Mouse (Mus musculus) limb, embryonic 15.5 days (tissue): ENCODE data around the gene Smad6. TPM values are rescaled to one million over a fixed set of nuclear protein-coding genes. Genes with fewer than 3 reads are reported as not detected.

Experiments
- ATAC-seq: fragments of 200-750 bp; cut with Nextera tagmentation; 2 replicates; pipeline ENCODE4 v1.8.0; 2017; ENCODE audit warnings: low read depth, moderate TSS enrichment; ENCODE audit not compliant: insufficient number of reproducible peaks, low FRiP score, low TSS enrichment
- H3K27ac ChIP-seq: fragments of 300-500 bp; sonication (generic); 2 replicates; pipeline ENCODE4 v1.5.1; 2015; ENCODE audit warnings: moderate library complexity, mild to moderate bottlenecking, inconsistent platforms
- H3K27me3 ChIP-seq: fragments of 300-500 bp; sonication (generic); 2 replicates; pipeline ENCODE4 v1.6.1; 2015; ENCODE audit warnings: inconsistent platforms
- H3K36me3 ChIP-seq: fragments of 300-500 bp; sonication (generic); 2 replicates; pipeline ENCODE4 v1.6.1; 2015; ENCODE audit warnings: inconsistent platforms
- H3K4me1 ChIP-seq: fragments of 300-500 bp; sonication (generic); 2 replicates; pipeline ENCODE4 v1.6.1; 2015; ENCODE audit warnings: inconsistent platforms
- H3K4me2 ChIP-seq: fragments of 300-500 bp; sonication (generic); 2 replicates; pipeline ENCODE4 v1.6.1; 2015; ENCODE audit warnings: mild to moderate bottlenecking, inconsistent platforms
- H3K4me3 ChIP-seq: fragments of 300-500 bp; sonication (generic); 2 replicates; pipeline ENCODE4 v1.5.1; 2015; ENCODE audit warnings: mild to moderate bottlenecking, inconsistent platforms
- H3K9ac ChIP-seq: fragments of 300-500 bp; sonication (generic); 2 replicates; pipeline ENCODE4 v1.6.1; 2015; ENCODE audit warnings: inconsistent platforms
- H3K9me3 ChIP-seq: fragments of 300-500 bp; sonication (generic); 2 replicates; pipeline ENCODE4 v1.6.1; 2016; ENCODE audit warnings: inconsistent platforms
- WGBS: fragments of 180-500 bp; shearing (Covaris S2); methylation state at CpG from one replicate; pipeline ENCODE4 v1.1.7; 2015; 5-methylcytosine and 5-hydroxymethylcytosine counted together
- polyA plus RNA-seq: library from polyadenylated mRNA; unstranded; fragments of >200 nt; fragmentation: Nextera tagmentation; extraction: Ambion mirVana; gene quantifications from 2 replicates; pipeline ENCODE4 v1.2.1, GENCODE M21; 2015

The Smad6 gene
- polyA plus RNA-seq, 1 experiment from 2014 or later = 9.4 TPM

DNA sequence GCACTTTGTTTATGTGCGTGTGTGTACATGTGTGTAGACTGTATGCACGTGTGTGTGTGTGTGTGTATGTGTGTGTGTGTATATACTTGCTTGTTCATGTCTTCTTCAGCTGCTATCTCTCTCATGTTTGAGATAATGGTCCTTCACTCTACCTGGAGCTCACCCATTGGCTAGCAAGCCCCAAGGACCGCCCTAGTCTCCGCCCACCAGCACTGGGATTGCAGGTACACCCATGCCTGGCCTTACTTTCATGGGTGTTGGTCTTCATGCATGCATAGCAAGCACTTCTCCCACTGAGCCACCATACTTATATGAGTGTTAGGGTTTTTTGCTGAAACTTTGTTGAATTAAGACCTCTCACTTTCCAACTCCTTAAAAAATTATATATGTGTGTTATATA is 40.5 kb downstream of the Smad6 start:
- peaks cover 83% of the 10 kb centered on the region for H3K4me1 ChIP-seq
- 76% methylated on average over 4 of the region's 4 CpGs for WGBS
- H3K4me3 ChIP-seq = no peak overlapping the region

DNA sequence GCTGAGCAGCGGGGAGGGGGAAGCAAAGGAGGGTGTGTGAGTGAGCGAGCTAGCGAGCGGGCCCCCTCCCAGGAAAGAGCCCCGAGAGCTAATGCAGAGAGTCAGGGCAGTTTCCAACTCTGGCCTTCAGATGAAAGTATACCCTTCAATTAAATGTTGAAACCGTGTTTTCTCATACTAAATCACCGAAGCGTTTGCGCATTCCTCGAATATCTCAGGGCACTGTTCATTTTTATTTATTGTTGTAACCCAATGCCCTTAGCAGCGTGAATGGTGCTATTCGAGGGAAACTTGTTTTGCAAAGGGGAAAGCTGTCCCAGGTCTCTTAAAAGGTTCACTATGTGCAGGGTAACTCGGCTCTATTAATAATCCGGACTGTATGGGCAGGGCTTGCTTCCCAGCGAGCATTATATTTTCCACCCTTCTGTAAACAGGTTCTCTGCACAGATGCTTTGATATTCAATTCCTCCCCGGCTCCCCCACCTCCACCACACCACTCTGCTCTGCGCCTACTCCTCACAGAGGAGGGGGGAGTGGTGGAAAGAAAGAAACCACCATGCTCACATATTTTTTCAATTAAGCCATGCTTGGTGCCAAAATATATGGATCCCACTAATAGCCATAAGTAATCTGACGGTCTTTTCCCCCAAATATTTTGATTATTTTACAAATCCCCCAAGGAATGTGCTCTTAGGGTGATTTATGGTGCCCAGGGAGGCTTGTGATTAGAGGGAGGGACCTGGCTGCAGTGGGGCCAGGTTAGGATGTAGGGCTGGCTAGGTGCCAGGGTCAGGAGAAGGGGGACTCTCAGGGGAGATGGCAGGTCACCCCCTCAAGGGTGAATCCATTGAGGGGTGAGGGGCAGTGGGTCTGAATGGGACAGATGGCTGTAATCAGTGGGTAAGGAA is 41.4 kb downstream of the Smad6 start:
- peak; percentile 74 for ATAC-seq
- Histone ChIP-seq H3K36me3 (peaks cover 5% of the 10 kb centered on the region; the same call in 1 of the 2 replicates), H3K9me3 (no peaks in the 10 kb centered on the region), H3K27me3 (no peaks in the 10 kb centered on the region), H3K4me2 (peak overlapping the region; percentile 28), H3K4me3 (no peak overlapping the region), H3K4me1 (peaks cover 91% of the 10 kb centered on the region), H3K27ac (peak overlapping the region; percentile 83), H3K9ac (no peak overlapping the region)
- WGBS = 4% methylated on average over 18 of the region's 18 CpGs

More for the DNA sequence above, 40.5 kb downstream of the Smad6 start:
- Histone ChIP-seq H3K27me3 (no peaks in the 10 kb centered on the region), H3K36me3 (peaks cover 5% of the 10 kb centered on the region; the same call in 1 of the 2 replicates), H3K27ac (peak overlapping the region; percentile 83), H3K4me2 (no peak overlapping the region), H3K9me3 (no peaks in the 10 kb centered on the region), H3K9ac (no peak overlapping the region)
- ATAC-seq = no peak

DNA sequence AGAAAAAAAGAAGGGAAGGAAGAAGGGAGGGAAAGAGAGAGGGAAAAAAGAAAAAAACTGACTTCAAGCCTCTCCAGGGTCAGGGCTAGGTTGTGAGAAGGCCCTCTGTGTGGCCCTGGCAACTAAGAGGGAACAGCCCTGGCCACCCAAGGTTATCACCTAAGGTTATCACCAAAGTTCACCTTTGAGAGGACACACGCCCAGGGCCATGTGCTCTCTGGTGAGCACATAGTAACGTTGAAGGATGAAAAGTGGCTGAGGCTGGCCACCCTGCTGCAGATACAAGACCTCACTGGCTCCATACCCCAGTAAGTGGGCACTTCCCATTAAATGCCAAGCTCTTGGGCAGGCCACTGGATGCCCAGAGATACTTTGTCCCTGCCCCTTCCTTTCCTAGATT is 42.6 kb downstream of the Smad6 start:
- Histone ChIP-seq H3K27me3 (no peaks in the 10 kb centered on the region), H3K4me3 (no peak overlapping the region), H3K4me2 (no peak overlapping the region), H3K4me1 (peaks cover 91% of the 10 kb centered on the region), H3K9ac (no peak overlapping the region), H3K36me3 (peaks cover 5% of the 10 kb centered on the region; the same call in 1 of the 2 replicates), H3K27ac (peak overlapping the region; percentile 83), H3K9me3 (no peaks in the 10 kb centered on the region)
- 66% methylated on average over 2 of the region's 2 CpGs for WGBS
- ATAC-seq = no peak

DNA sequence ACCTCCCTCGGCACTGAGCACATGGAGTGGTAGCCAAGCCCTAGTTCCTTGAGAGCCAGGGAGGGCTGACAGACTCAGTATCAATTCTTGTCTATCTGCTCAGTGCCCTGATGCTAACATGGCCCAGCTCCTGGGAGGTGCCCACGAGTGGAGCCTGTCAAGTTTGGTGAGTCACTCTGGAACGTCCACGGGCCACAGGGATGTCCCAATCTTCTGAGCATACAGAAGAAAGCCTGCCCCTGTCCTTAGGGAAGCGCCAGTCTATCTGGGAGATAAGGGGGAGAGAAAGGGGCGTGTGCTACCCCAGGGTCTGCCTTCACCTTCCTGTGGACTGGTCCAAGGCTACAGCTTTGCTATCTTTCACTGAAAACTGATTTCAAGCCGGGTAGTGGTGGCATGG is 43.2 kb downstream of the Smad6 start:
- Histone ChIP-seq H3K4me3 (no peak overlapping the region), H3K4me2 (no peak overlapping the region), H3K27me3 (no peaks in the 10 kb centered on the region), H3K4me1 (peaks cover 92% of the 10 kb centered on the region), H3K9me3 (no peaks in the 10 kb centered on the region), H3K27ac (no peak overlapping the region), H3K36me3 (peaks cover 5% of the 10 kb centered on the region; the same call in 1 of the 2 replicates), H3K9ac (no peak overlapping the region)
- 65% methylated on average over 7 of the region's 7 CpGs for WGBS
- no peak for ATAC-seq

DNA sequence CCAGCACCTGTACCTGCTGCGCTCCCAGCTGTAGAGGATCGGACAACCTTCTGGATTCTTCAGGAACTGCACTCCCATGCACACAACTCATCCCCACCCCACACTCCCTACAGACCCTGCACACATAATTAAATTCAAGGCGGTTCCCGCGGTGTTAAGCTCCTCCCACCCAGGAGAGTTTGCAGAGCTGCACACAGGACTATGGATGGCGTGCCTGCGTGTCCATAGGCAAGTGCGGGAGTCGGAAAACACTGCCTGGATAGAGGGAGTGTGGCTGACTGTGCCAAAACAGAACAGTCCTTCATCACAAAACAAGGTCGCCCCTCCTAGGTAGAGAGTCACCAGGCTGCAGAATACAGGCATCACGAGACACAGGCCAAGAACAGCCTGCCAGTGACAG is 45.9 kb downstream of the Smad6 start:
- 32% methylated on average over 11 of the region's 11 CpGs for WGBS
- H3K4me1 ChIP-seq = peaks cover 94% of the 10 kb centered on the region
- H3K9ac ChIP-seq = no peak overlapping the region
- no peaks in the 10 kb centered on the region for H3K9me3 ChIP-seq
- no peak overlapping the region for H3K4me2 ChIP-seq
- H3K36me3 ChIP-seq = no peaks in the 10 kb centered on the region
- no peaks in the 10 kb centered on the region for H3K27me3 ChIP-seq
- no peak overlapping the region for H3K4me3 ChIP-seq
- no peak for ATAC-seq
- peak overlapping the region; percentile 54; the same call in 1 of the 2 replicates for H3K27ac ChIP-seq

DNA sequence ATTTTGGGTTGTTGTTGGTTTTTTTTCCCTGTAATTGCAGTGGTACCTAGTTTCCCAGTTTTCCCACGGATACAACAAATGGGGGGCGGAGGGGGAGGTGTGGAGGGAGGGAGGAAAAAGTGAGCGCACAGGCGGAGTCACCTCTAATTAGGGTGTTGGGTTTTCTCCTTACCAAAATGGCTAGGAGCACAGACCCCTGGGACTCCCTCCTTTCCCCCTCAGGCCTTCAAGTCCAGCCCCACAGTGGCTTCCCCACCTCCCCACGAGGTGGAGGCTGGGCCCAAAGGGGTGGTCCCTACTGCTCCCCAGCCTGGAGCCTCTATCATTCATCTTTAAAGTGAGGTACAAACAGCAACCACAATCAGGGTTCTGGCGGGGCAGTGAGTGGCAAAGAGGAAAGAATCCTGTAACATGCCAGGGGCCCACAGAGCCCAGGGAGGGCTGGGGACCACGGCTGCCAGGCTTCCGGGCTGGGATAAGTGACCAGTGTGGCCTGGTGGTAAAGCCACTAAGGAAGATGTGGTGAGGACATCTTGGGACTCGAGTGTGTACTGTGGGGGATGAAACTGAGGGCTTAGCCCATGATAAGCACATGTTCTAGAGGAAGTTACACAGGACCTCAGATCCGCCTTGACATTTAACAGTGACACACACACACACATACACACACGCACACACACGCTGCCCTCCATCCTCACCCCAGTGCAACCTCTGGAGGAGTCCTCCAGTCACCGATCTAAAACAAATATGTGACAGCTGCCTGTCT is 47.4 kb downstream of the Smad6 start:
- no peaks in the 10 kb centered on the region for H3K27me3 ChIP-seq
- peaks cover 94% of the 10 kb centered on the region for H3K4me1 ChIP-seq
- H3K4me3 ChIP-seq = no peak overlapping the region
- 30% methylated on average over 13 of the region's 13 CpGs for WGBS
- no peaks in the 10 kb centered on the region for H3K9me3 ChIP-seq
- no peaks in the 10 kb centered on the region for H3K36me3 ChIP-seq
- peak overlapping the region; percentile 91 for H3K27ac ChIP-seq
- ATAC-seq = no peak
- H3K9ac ChIP-seq = no peak overlapping the region
- peak overlapping the region; percentile 21; the same call in 1 of the 2 replicates for H3K4me2 ChIP-seq

DNA sequence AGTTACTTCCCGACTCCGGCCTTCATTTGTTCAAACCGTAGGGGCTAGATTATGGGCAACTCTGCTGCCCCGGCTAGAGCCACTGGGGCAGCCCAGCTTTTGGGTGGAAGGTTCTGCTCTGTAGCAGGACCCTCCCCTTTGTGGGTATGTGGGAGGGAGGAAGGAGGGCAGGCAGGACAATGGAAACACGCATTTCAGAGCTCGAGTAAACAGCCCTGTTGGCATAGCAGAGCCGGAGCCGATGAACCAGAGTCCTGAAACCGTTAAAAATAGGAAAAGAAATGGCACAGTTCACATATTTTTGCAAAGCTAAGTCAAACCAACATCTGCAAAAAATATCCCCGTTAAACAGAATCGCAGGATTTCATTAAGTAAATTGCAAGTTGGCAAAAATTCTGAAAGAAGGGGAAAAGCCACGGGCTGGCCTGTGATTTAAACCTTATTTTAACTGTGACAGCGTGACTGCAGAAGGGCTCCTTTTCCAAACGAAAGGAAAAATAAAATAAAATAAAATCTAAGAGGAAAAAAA is 48.1 kb downstream of the Smad6 start:
- Histone ChIP-seq H3K4me1 (peaks cover 95% of the 10 kb centered on the region), H3K27ac (peak overlapping the region; percentile 91), H3K36me3 (no peaks in the 10 kb centered on the region), H3K4me2 (peak overlapping the region; percentile 21; the same call in 1 of the 2 replicates), H3K9ac (no peak overlapping the region), H3K9me3 (no peaks in the 10 kb centered on the region), H3K27me3 (no peaks in the 10 kb centered on the region), H3K4me3 (no peak overlapping the region)
- no peak for ATAC-seq
- 14% methylated on average over 14 of the region's 14 CpGs for WGBS

DNA sequence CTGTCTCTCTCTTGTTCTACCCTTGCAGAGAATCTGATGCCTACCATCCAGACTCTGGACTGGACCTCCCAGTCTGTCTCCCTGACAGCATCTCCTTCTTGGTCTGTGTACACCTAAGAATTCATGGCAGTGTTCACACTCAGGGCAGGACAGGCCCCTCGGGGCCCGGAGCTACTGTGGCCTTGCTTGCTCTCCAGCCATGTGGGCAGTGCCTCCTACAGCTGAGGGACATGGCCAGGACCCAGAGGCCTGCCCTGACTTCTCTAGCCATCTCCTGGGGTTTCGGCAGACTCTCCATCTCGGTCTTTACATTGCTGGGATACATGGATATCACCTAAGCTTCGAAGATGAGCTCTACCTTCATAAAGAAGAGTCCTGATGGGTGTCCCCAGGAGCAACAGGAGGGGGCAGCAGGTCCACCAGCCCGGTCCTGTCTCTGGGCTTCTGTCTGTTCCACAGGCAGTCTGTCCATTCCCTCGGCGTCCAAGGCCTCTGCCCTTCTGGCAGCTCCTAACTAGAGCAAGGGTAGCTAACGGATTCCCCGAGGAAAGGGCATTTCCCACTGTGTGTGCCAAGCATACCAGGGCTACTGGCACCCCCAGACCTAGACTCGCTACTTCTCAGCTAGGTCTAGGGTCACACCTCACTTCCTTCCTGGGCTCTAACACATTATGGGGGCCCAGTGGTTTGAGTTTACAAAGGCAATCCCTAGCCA is 49.1 kb downstream of the Smad6 start:
- H3K27me3 ChIP-seq = no peaks in the 10 kb centered on the region
- ATAC-seq = no peak
- H3K4me2 ChIP-seq = no peak overlapping the region
- no peaks in the 10 kb centered on the region for H3K9me3 ChIP-seq
- no peak overlapping the region for H3K4me3 ChIP-seq
- WGBS = 91% methylated on average over 11 of the region's 11 CpGs
- peaks cover 95% of the 10 kb centered on the region for H3K4me1 ChIP-seq
- no peaks in the 10 kb centered on the region for H3K36me3 ChIP-seq
- no peak overlapping the region for H3K9ac ChIP-seq
- H3K27ac ChIP-seq = peak overlapping the region; percentile 91

DNA sequence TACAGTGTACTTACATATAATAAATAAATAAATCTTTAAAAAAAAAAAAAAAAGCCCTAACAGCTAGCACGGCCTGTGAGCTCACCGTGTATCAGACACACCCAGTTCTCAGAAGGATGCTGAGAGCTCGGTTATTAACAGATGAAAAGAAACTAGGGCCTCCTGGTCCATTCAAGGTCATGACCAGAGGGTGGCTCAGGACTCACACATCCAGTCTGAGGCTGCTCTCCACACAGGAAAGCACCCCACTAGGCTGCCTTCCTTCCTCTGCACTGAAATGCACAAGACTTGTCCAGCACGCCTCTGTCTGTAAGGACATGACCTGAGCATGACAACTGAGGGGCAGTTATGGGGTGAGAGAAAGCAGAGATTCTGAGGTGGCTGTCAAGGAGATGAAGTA is 50.3 kb downstream of the Smad6 start:
- Histone ChIP-seq H3K4me1 (peaks cover 93% of the 10 kb centered on the region), H3K9ac (no peak overlapping the region), H3K36me3 (no peaks in the 10 kb centered on the region), H3K27ac (no peak overlapping the region), H3K4me2 (no peak overlapping the region), H3K9me3 (no peaks in the 10 kb centered on the region), H3K4me3 (no peak overlapping the region), H3K27me3 (no peaks in the 10 kb centered on the region)
- no peak for ATAC-seq
- WGBS = 53% methylated on average over 4 of the region's 4 CpGs

DNA sequence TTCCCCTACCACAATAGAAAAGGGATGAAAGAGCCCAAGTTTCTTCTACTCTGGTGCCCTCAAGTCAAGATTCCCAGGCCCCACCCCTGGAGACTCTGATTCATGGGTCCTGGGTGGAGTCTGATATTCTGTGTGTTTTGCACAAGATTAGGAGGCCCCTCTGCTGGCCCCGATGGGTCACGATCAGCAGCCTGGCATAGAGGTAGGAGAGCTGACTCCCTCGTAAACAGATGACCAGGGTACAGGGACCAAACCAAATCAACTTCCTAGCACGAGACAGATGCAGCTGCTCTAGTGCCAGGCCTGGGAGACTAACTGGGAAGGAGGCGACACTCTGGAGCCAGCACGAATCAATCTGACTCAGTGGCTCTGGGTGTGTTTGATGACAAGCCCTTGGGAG is 51.0 kb downstream of the Smad6 start:
- no peak for ATAC-seq
- 72% methylated on average over 6 of the region's 6 CpGs for WGBS
- H3K4me2 ChIP-seq = no peak overlapping the region
- no peak overlapping the region for H3K9ac ChIP-seq
- no peaks in the 10 kb centered on the region for H3K9me3 ChIP-seq
- no peaks in the 10 kb centered on the region for H3K27me3 ChIP-seq
- H3K27ac ChIP-seq = peak overlapping the region; percentile 55
- peaks cover 92% of the 10 kb centered on the region for H3K4me1 ChIP-seq
- no peak overlapping the region for H3K4me3 ChIP-seq
- H3K36me3 ChIP-seq = no peaks in the 10 kb centered on the region

DNA sequence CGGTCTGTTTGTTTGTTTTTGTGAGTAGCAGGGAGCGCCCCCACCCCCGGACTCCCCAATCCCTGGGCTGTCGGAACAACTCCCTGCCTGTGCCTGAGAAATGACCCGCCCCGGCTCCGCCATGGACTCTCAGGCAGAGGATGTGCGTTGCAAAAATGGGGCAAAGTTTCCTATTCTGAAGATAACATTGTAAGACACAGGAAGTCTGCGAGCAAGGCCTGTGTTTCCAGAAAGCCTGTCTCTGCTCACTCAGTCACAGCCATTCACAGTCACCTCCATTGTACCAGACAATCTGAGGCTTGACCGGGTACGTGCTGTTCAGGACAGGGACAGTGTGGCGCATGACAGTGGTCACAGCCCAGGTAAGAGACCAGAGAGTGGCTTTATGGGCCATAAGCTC is 51.5 kb downstream of the Smad6 start:
- no peak overlapping the region for H3K9ac ChIP-seq
- WGBS = 72% methylated on average over 12 of the region's 12 CpGs
- H3K4me3 ChIP-seq = no peak overlapping the region
- H3K9me3 ChIP-seq = no peaks in the 10 kb centered on the region
- no peak overlapping the region for H3K4me2 ChIP-seq
- ATAC-seq = no peak
- H3K27me3 ChIP-seq = no peaks in the 10 kb centered on the region
- peak overlapping the region; percentile 55 for H3K27ac ChIP-seq
- H3K4me1 ChIP-seq = peaks cover 93% of the 10 kb centered on the region
- no peaks in the 10 kb centered on the region for H3K36me3 ChIP-seq
